In the genomic region with DNA sequence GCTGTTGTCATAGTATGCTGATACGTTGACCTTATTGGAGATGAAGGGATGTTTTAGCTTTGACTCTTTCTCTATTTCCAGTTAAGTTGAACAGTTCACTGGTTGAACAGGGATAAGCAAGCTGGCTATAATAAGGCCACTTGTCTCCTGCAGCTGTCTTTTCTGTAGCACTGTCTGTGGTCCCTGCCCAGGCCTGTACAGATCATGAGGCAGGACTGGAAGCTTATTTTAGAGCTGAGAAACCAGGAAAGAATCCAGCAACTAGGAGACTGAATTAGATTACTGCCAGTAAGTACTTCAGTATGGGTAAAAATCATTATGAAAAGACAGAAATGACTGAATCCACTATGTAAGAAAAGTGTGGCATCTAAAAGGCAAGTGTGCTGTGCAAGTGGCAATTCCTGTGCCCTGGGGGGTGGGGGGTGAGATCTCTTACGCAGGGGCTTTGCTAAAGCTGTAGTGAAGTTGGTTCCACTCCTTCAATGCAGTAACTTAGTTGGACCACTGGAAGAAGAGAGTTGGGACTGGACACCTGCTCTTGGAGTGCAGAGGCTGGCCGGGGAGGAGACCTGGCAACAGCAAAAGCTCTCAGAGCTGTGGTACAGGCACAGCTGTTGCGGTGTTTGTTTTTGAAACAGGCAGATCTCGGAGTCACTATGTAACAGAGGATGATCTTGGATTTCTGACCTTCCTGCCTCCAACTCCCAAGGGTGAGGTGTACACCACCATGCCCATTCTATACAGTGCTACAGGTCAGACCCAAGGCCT, we compare ENCODE assay signal across 16 mouse cellular contexts. TPM values are rescaled to one million over a fixed set of nuclear protein-coding genes. Genes with fewer than 3 reads are reported as not detected.
DNase-seq lines count a peak whose midpoint lies in the region; ATAC-seq lines count a peak whose summit lies in the region.
"Had no signal": no experiment of that assay in that cellular context is flagged by ENCODE, and none has a peak within 500 bp of the region (broad histone marks: within the 10 kb centered on the region; RNA-seq: fewer than 3 reads in every experiment).

No protein-coding gene starts in this region.

- no peak overlapping the region for H3K9ac ChIP-seq in heart, embryonic 15.5 days
- H3K9ac ChIP-seq: limb, embryonic 13.5 days; lung, embryonic 15.5 days; midbrain, embryonic 12.5 days; neural tube, embryonic 12.5 days had no signal

- intact Hi-C loops in gastrocnemius, postnatal 14 days (cut with DNase I; ENCODE audit: low total_unique reads): no loop called here

- H3K4me1 ChIP-seq in heart, embryonic 15.5 days (replicated peaks): peaks cover 11% of the 10 kb centered on the region
- H3K4me1 ChIP-seq: midbrain, embryonic 12.5 days; neural tube, embryonic 12.5 days had no signal

- H3K27ac ChIP-seq in heart, embryonic 15.5 days: peak overlapping the region; percentile 88
- H3K27ac ChIP-seq: limb, embryonic 13.5 days; lung, embryonic 15.5 days; midbrain, embryonic 12.5 days; neural tube, embryonic 12.5 days had no signal

- no peak overlapping the region for H3K4me3 ChIP-seq in heart, embryonic 15.5 days
- H3K4me3 ChIP-seq: limb, embryonic 13.5 days; lung, embryonic 15.5 days; midbrain, embryonic 12.5 days; neural tube, embryonic 12.5 days had no signal

- ATAC-seq in heart, embryonic 15.5 days (replicated peaks; ENCODE audit: insufficient number of reproducible peaks, insufficient read depth, low FRiP score, low read depth): peak; percentile 64
- ATAC-seq: forebrain, embryonic 16.5 days; inflammation-experienced regulatory T-cells, adult 6 months had no signal

- no peaks in the 10 kb centered on the region for H3K9me3 ChIP-seq in heart, embryonic 15.5 days (replicated peaks)
- H3K9me3 ChIP-seq: limb, embryonic 13.5 days; lung, embryonic 15.5 days; midbrain, embryonic 12.5 days; neural tube, embryonic 12.5 days had no signal

- 65% methylated on average over 5 of the region's 5 CpGs for WGBS in heart, embryonic 15.5 days

- peak; percentile 29 for DNase-seq in lung, postnatal 10 days
- no peak for DNase-seq in lung, postnatal 14 days
- peak; percentile 65 for DNase-seq in gastrocnemius, postnatal 14 days
- DNase-seq in embryo, embryonic 9.5 days (ENCODE audit: extremely low spot score): no peak
- DNase-seq in T-cell, adult 2 months (ENCODE audit: low spot score): no peak
- no peak for DNase-seq in layer of hippocampus, adult 9-11 months
- DNase-seq: cerebellum, adult 8-10 months; kidney, postnatal 14 days; retina, postnatal 1 day had no signal

- no peak overlapping the region for H3K4me2 ChIP-seq in heart, embryonic 15.5 days
- H3K4me2 ChIP-seq: limb, embryonic 13.5 days; lung, embryonic 15.5 days; midbrain, embryonic 12.5 days; neural tube, embryonic 12.5 days had no signal

- H3K36me3 ChIP-seq in heart, embryonic 15.5 days: no peaks in the 10 kb centered on the region
- H3K36me3 ChIP-seq: limb, embryonic 13.5 days; lung, embryonic 15.5 days; midbrain, embryonic 12.5 days; neural tube, embryonic 12.5 days had no signal

- H3K27me3 ChIP-seq in heart, embryonic 15.5 days: no peaks in the 10 kb centered on the region
- H3K27me3 ChIP-seq: limb, embryonic 13.5 days; lung, embryonic 15.5 days; midbrain, embryonic 12.5 days; neural tube, embryonic 12.5 days had no signal

RNA-seq across cellular contexts. Expression of a gene that starts 17.6 kb away (rescaled TPM):
- 10 to 100 TPM in 1 of 2 experiments, 1 to 10 TPM in 1; 9.3 to 12.8 TPM for total RNA-seq in gastrocnemius, postnatal 14 days (2021)
- 29.2 and 31.7 TPM in 2 replicates for polyA plus RNA-seq in heart, embryonic 15.5 days (2015; fragmentation: Nextera tagmentation; extraction: Ambion mirVana)

RNA-seq across cellular contexts. Expression of a gene that starts 17.8 kb away (rescaled TPM):
- total RNA-seq in gastrocnemius, postnatal 14 days (2021): 1 to 10 TPM; 1.4 to 1.6 TPM
- polyA plus RNA-seq in heart, embryonic 15.5 days (2015; fragmentation: Nextera tagmentation; extraction: Ambion mirVana): 0.04 and 0.26 TPM in 2 replicates

Comparison
In these comparisons a context has a peak if more than half of its experiments do, and no peak if none do; other contexts are left out.
1. DNase-seq: peak in lung, postnatal 10 days (single experiment) and gastrocnemius, postnatal 14 days (single experiment); none in lung, postnatal 14 days (single experiment), embryo, embryonic 9.5 days (single experiment), T-cell, adult 2 months (single experiment) and layer of hippocampus, adult 9-11 months (single experiment).